Mouse (Mus musculus): Measurements from ENCODE around the gene Mbd4. TPM values are rescaled to one million over a fixed set of nuclear protein-coding genes. Genes with fewer than 3 reads are reported as not detected.

Mbd4 gene
- total and polyA plus RNA-seq, 3 experiments = 6.4 to 10.1 TPM; not detected in 1

- H3K36me3 ChIP-seq (ENCODE audit: control insufficient read depth in 1 of 2, insufficient read depth in 2 of 2, low read length in 2 of 2) = peaks cover 0 to 8% of the 10 kb centered on the region in 2 experiments; a peak in 2 of 4 replicates
- H3K9ac ChIP-seq (ENCODE audit: control insufficient read depth, low read depth, low read length, poor library complexity, severe bottlenecking) = no peak overlapping the region
- H3K4me1 ChIP-seq (ENCODE audit: control insufficient read depth in 1 of 2, insufficient read depth in 2 of 2, low read length in 2 of 2) = peaks cover 4 to 16% of the 10 kb centered on the region in 2 experiments
- H3K4me3 ChIP-seq (ENCODE audit: control insufficient read depth in 1 of 2, insufficient read depth in 1 of 2, low read depth in 2 of 2, low read length in 2 of 2) = no peak overlapping the region
- H3K27ac ChIP-seq (ENCODE audit: control insufficient read depth, low read depth, low read length) = no peak overlapping the region
- TF ChIP-seq EP300 (IDR thresholded peaks at IDR 0.05; ENCODE audit: low read depth in 1 of 2, low read length in 2 of 2) (no peak), MEF2A (IDR thresholded peaks at IDR 0.05; ENCODE audit: extremely low read depth, insufficient replicate concordance, low read depth, low read length, poor library complexity, severe bottlenecking) (no peak)
- no peaks in the 10 kb centered on the region for H3K79me2 ChIP-seq (ENCODE audit: control insufficient read depth, insufficient read depth, low read length, poor library complexity)
- DNase-seq (ENCODE audit: low read depth, low spot score) = no peak
- no peaks in the 10 kb centered on the region for H3K27me3 ChIP-seq (ENCODE audit: control insufficient read depth in 1 of 2, insufficient read depth in 2 of 2, low read length in 2 of 2)
- H3K9me3 ChIP-seq (replicated peaks; ENCODE audit: insufficient read depth, low read length) = no peaks in the 10 kb centered on the region
Measured at GRCm38 (mm10) chr6:115818129-115818528, 35.0 kb downstream of the Mbd4 start.

GRCm38 (mm10) chr6:115815041-115815440 lies 38.1 kb downstream of the Mbd4 start:
- TF ChIP-seq ZKSCAN1 (IDR thresholded peaks at IDR 0.05; ENCODE audit: low read depth, low read length) (no peak), SMC3 (IDR thresholded peaks at IDR 0.05; ENCODE audit: low read depth, low read length) (no peak), POLR2AphosphoS5 (IDR thresholded peaks at IDR 0.05; ENCODE audit: borderline replicate concordance, low read depth, low read length) (no peak), MAZ (IDR thresholded peaks at IDR 0.05; ENCODE audit: low read depth, low read length) (no peak), RCOR1 (IDR thresholded peaks at IDR 0.05; ENCODE audit: low read depth, low read length) (no peak)
- DNase-seq (ENCODE audit: low read depth, low spot score) = no peak
- Histone ChIP-seq H3K79me2 (ENCODE audit: control insufficient read depth, insufficient read depth, low read length, poor library complexity) (no peaks in the 10 kb centered on the region), H3K9ac (ENCODE audit: control insufficient read depth, low read depth, low read length, poor library complexity, severe bottlenecking) (peak overlapping the region; percentile 56), H3K27ac (ENCODE audit: control insufficient read depth, low read depth, low read length) (peak overlapping the region; percentile 68; the same call in 1 of the 2 replicates), H3K4me1 (ENCODE audit: control insufficient read depth in 1 of 2, insufficient read depth in 2 of 2, low read length in 2 of 2) (peaks cover 4 to 13% of the 10 kb centered on the region in 2 experiments), H3K27me3 (ENCODE audit: control insufficient read depth in 1 of 2, insufficient read depth in 2 of 2, low read length in 2 of 2) (no peaks in the 10 kb centered on the region), H3K9me3 (replicated peaks; ENCODE audit: insufficient read depth, low read length) (no peaks in the 10 kb centered on the region), H3K36me3 (ENCODE audit: control insufficient read depth in 1 of 2, insufficient read depth in 2 of 2, low read length in 2 of 2) (peaks cover 0 to 8% of the 10 kb centered on the region in 2 experiments; a peak in 2 of 4 replicates), H3K4me3 (ENCODE audit: control insufficient read depth in 1 of 2, insufficient read depth in 1 of 2, low read depth in 2 of 2, low read length in 2 of 2) (peak overlapping the region in 1 of 2 experiments; percentile 25; a peak in 1 of 4 replicates)

- peaks cover 4 to 13% of the 10 kb centered on the region in 2 experiments for H3K4me1 ChIP-seq (ENCODE audit: control insufficient read depth in 1 of 2, insufficient read depth in 2 of 2, low read length in 2 of 2)
- no peaks in the 10 kb centered on the region for H3K27me3 ChIP-seq (ENCODE audit: control insufficient read depth in 1 of 2, insufficient read depth in 2 of 2, low read length in 2 of 2)
- DNase-seq (ENCODE audit: low read depth, low spot score) = peak; percentile 91
- H3K9ac ChIP-seq (ENCODE audit: control insufficient read depth, low read depth, low read length, poor library complexity, severe bottlenecking) = peak overlapping the region; percentile 56
- peak overlapping the region; percentile 25 to 47 for H3K4me3 ChIP-seq (ENCODE audit: control insufficient read depth in 1 of 2, insufficient read depth in 1 of 2, low read depth in 2 of 2, low read length in 2 of 2)
- peak overlapping the region; percentile 68 for H3K27ac ChIP-seq (ENCODE audit: control insufficient read depth, low read depth, low read length)
- H3K9me3 ChIP-seq (replicated peaks; ENCODE audit: insufficient read depth, low read length) = no peaks in the 10 kb centered on the region
- no peaks in the 10 kb centered on the region for H3K79me2 ChIP-seq (ENCODE audit: control insufficient read depth, insufficient read depth, low read length, poor library complexity)
- H3K36me3 ChIP-seq (ENCODE audit: control insufficient read depth in 1 of 2, insufficient read depth in 2 of 2, low read length in 2 of 2) = peaks cover 0 to 10% of the 10 kb centered on the region in 2 experiments; a peak in 2 of 4 replicates
- peak; percentile 62 for TF ChIP-seq RAD21 (IDR thresholded peaks at IDR 0.05; ENCODE audit: low read depth, low read length)
- TF ChIP-seq ELF1 (IDR thresholded peaks at IDR 0.05; ENCODE audit: low read depth, low read length) = 0 out of 2 replicates have a peak, but pooled peaks have one; percentile 9
- TF ChIP-seq USF2 (IDR thresholded peaks at IDR 0.05; ENCODE audit: borderline replicate concordance in 1 of 2, insufficient read depth in 1 of 2, low read depth in 1 of 2, low read length in 2 of 2) = no peak
- TF ChIP-seq TBP (IDR thresholded peaks at IDR 0.05; ENCODE audit: low read depth, low read length) = peak; percentile 5; the same call in 1 of the 2 replicates
- peak; percentile 76 for TF ChIP-seq SIN3A (IDR thresholded peaks at IDR 0.05; ENCODE audit: low read length)
- TF ChIP-seq TCF12 (IDR thresholded peaks at IDR 0.05; ENCODE audit: low read depth, low read length) = peak; percentile 75
- no peak for TF ChIP-seq CHD1 (IDR thresholded peaks at IDR 0.05; ENCODE audit: low read depth, low read length)
- no peak for TF ChIP-seq NELFE (IDR thresholded peaks at IDR 0.05; ENCODE audit: low read depth, low read length)
- TF ChIP-seq E2F4 (IDR thresholded peaks at IDR 0.05; ENCODE audit: borderline replicate concordance, low read depth, low read length) = no peak
- no peak for TF ChIP-seq POLR2AphosphoS5 (IDR thresholded peaks at IDR 0.05; ENCODE audit: borderline replicate concordance, low read depth, low read length)
- no peak for TF ChIP-seq USF1 (IDR thresholded peaks at IDR 0.05; ENCODE audit: low read depth, low read length)
- no peak for TF ChIP-seq ZMIZ1 (IDR thresholded peaks at IDR 0.05; ENCODE audit: low read depth, low read length)
- TF ChIP-seq GABPA (IDR thresholded peaks at IDR 0.05; ENCODE audit: low read depth, low read length) = no peak
- TF ChIP-seq HCFC1 (IDR thresholded peaks at IDR 0.05; ENCODE audit: low read depth, low read length) = peak; percentile 55; the same call in 1 of the 2 replicates
- TF ChIP-seq MYC (IDR thresholded peaks at IDR 0.05; ENCODE audit: low read depth, low read length) = peak; percentile 52; the same call in 1 of the 2 replicates
- no peak for TF ChIP-seq NRF1 (IDR thresholded peaks at IDR 0.05; ENCODE audit: insufficient read depth, low read depth, low read length, poor library complexity, severe bottlenecking)
- no peak for TF ChIP-seq MYB (IDR thresholded peaks at IDR 0.05; ENCODE audit: low read depth, low read length)
- peak; percentile 66 for TF ChIP-seq RCOR1 (IDR thresholded peaks at IDR 0.05; ENCODE audit: low read depth, low read length)
- no peak for TF ChIP-seq KAT2A (conservative IDR thresholded peaks at IDR 0.05; ENCODE audit: low read depth, low read length)
Measured at GRCm38 (mm10) chr6:115814104-115814503, 39.1 kb downstream of the Mbd4 start.
